Mouse (Mus musculus) cerebellum, adult 9-10 months (tissue): Measurements from ENCODE around the gene Kremen1.
A peak's percentile ranks its signal among the peaks of the same experiment; 100 is the strongest.

Source experiments
- DNase-seq: peaks from one replicate; pipeline ENCODE4 v3.0.0; 2022

The Kremen1 gene

DNA sequence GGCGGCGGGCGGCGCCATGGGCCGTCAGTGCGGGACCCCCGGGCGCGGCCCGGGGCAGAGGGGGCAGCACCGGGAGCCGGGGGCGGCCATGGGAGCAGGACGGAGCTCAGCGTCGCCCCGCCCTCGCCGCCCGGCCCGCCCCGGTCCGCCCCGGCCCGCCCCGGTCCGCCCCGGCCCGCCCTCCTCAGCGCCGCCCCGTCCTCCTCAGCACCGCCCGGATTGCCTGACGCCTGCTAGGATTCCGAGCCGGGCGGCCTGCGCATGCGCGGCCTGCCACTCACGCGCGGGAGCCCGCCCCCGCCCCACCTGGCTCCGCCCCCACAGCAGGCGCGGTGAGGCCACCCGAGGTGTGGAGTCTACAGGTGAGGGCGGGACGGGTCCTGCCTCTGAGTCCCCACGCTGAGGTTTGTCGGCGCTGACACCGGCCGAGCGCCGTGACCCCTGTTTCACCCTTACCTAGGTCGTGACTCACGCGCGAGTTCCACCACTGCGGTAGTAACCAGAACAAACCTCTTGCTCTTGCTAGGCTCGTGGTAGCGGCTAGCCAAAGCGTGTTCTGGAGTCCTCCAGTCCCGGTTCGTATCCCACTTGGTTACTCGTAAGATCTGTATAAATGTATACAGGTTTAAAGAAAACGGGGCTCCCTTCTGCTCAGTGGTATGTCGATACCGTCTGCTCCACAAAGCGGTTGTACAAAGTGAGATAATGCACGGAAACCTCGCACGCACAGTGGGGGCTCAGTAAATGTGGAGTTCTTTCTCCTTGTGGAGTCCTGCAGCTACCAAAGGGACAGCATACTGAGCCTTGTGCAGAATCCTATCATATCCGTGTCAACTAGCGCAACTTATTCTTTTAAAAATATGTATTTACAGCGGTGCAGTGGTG lies at the start of gene Kremen1:
TSS of gene Kremen1 (minus strand) at position 51 of the 885 bp plus-strand sequence.
- DNase-seq = peak; percentile 93

- no peak for DNase-seq
Measured at GRCm38 (mm10) chr11:5307024-5307905, 45.9 kb upstream of the Kremen1 start.

DNA sequence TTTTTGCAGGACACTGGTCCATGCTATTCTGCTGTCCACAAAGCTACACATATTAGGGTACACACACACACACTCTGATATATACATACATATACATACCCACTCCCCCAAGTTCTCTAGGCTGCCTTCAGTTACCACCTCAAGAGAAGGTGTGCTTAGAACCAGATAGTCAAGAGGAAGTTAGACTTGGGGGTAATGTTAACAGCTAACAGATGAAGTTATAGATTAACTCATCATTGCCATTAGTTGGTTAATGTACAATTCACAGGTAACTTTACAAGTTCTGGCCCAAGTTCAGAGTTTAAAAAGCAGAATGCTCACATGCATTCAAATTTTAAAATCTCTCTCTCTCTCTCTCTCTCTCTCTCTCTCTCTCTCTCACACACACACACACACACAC lies 44.7 kb upstream of the Kremen1 start:
- no peak for DNase-seq

DNA sequence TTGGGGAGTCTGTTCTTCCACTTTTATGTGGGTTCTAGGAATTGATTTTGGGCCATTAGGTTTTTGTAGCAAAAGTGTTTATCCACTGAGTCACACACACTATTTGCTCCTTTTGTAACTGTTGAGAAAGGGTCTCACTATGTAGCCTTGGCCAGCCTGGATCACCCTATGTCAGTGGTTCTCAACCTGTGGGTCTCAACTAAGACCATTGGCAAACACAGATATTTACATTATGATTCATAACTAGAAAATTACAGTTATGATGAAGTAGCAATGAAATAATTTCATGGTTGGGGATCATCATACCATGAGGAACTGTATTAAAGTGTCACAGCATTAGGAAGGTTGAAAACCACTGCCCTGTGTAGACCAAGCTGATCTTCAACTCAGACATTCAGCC lies 43.2 kb upstream of the Kremen1 start:
- no peak for DNase-seq

GRCm38 (mm10) chr11:5298007-5298372 lies 36.6 kb upstream of the Kremen1 start:
- no peak for DNase-seq

- no peak for DNase-seq
Measured at GRCm38 (mm10) chr11:5297148-5298006, 36.0 kb upstream of the Kremen1 start.

DNA sequence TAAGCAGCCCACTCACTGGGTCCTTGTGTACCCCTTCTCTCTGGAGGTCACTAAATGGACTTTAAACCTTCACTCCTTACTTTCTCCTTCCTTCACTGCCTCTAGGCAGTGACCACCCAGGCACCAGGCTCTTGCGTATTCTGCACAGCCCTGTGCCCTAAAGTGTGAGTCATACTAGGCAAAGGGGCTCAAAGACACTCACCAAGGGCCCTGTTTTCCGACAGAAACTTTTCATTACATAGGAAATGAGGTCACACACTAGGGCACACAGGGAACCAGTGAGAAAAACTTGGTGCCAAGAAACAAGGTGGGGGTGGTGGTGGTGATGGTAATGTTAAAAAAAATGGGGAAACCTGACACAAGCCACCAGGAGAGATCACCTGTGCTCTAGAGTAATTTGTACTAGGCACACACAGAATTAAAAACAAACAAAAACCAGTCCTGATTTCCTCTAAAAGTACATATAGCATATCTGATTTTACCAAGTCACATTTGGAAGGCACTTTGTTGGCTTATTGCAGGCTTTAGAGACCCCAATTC lies 35.3 kb upstream of the Kremen1 start:
- no peak for DNase-seq

DNA sequence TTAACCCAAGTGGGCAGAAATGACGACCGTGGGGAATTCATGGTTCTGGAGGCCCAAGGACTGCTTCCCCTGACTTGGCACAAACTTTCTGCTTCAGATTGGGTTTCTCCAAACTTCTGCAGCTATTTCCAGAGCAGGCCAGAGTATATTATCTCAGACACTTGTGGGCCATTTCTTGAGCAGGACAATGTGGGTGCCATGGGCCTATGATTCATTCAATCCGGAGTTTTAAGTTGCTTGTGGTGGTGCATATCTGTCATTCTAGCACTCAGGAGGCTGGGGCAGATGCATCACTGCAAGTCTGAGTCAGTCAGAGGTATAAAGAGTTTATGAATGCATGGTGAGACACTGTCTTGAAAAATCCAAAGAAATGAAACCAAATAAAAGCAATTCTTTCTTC lies 33.4 kb upstream of the Kremen1 start:
- DNase-seq = no peak

- peak; percentile 75 for DNase-seq
Measured at GRCm38 (mm10) chr11:5290691-5291090, 29.3 kb upstream of the Kremen1 start.

- no peak for DNase-seq
Measured at GRCm38 (mm10) chr11:5289826-5290580, 28.6 kb upstream of the Kremen1 start.

DNA sequence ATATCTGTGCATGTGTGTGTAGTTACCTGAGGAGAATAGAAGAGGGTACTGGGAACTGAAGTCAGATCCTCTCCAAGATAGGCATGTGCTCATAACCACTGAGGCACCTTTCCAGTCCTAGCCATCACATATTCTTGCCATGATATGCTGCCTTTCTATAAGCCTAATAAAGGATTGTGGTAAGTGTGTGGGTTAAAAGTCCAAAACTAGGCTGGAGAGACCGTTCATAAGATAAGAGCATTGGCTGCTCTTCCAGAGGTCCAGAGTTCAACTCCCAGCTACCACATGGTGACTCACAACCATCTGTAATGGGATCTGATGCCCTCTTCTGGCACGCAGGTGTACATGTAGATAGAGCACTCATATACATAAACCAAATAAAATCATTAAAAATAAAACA lies 22.6 kb upstream of the Kremen1 start:
- DNase-seq = no peak

- DNase-seq = no peak
Measured at GRCm38 (mm10) chr11:5280932-5281331, 19.6 kb upstream of the Kremen1 start.

DNA sequence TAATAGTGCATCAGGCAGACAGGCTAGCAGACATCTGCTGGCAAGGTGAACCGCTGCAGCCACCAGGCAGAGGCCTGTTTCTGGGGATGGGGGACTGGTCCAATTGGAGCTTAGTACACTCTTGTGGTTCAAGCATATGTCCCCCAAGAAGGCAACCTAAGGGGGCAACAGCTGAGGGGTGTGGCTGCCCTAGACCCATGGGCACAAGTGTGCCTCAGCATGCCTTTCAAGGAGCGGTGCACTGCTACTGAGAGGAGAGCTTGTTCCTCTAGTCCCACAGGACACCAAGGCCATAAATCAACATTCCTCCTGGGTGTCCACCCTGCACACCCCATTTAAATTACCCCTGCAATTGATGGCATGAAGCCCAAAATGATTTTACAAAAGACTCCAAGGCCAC lies 17.1 kb upstream of the Kremen1 start:
- DNase-seq = no peak

DNA sequence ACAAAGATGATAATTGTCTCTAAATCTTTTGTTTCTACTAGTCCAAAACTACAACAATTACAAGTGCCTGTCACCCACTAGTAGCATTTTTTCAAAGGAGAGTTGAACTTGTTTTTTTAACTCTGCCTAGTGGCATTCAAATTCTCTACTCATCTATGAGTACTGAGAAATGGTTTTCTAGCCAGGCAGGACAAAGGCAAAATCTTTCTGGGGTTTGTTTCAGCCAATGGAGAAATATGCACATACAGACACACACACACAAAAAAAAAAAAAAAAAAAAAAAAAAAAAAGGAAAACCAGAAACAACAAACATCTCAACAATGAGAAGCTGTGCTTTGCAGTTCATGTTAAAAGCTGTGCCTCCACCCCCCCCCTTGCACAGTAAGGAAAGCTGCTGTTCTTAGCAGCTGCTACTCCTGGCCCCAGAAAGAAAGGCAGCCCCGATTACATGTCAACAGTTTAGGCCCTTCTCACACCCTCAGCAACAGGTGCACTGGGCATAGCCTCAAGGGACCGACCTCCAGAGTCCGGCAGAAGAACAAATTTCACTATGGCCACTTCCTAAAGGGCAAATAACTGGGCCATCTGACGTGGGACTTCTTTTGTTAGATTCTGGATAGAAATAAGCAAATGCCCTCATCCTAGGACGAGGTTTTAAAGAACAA lies 16.1 kb upstream of the Kremen1 start:
- no peak for DNase-seq

DNA sequence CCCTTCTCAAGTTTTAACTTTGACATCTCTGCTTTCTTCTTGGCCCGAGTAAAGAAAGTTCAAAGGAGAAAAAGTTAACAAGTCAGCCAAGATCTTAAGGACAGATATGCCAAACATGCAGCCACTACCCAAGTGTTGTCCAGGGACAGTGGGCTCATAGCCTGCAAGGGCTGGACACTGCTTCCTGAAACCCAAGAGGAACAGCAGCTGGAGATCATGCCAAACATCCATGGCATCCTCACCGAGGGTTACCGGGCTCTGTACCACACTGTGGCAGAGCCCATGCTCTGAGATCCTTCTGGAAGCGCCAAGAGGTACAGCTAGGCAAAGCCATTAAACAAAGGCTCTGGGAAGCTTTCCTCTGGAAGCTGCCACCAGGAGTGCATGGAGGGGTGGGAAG lies 13.9 kb upstream of the Kremen1 start:
- DNase-seq = no peak

- DNase-seq = no peak
Measured at GRCm38 (mm10) chr11:5272536-5273234, 11.3 kb upstream of the Kremen1 start.

DNA sequence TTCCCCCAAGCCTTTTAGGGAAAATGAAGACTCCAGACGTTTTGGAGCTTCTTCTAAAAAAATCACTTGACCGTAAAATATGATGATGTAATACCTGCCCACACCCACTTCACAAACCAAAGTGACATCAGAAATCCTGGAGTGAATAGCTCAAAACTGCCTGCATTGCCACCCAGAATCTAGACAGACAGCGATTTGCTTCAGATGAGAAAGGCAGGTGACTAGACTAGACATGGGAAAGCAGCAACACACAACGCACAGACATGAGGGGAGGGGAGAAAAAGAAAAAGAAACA lies 10.7 kb upstream of the Kremen1 start:
- DNase-seq = no peak

DNA sequence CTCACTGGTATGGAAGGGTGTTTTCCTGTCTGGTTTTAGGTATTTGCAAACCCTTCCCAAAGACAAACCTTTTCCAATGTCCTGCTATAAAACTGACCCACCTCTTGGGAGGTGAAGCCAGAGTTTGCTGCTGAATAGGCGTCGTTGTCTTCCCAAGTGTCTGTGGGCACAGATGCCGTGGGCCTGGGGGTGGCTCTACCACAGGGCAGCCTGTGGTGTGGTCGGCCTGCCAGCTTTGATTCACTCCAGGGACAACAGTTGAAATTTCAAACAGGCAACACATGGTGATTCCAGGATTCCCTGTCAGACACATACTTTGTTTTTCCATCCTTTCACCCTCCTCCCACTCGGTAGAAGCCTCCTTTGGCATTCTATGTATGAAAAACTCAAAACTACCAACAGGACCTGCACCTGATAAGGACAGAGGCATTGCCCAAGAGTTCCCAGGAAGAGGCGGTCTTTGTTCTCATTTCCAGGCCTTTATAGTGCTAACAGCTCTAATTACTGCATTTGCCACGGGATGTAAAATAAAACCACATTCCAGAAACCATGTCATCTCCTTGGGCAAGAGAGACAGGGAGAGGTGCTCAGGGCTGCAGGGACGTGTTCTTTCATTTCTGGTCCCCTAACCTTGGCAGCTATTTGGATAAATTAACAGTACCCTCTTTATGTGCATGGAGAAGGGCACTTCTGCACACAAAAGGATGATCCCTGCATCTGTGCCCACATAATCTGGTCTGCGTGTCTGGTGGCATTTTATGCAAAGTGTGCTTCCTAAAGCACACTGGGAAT lies 10.1 kb upstream of the Kremen1 start:
- no peak for DNase-seq

- no peak for DNase-seq
Measured at GRCm38 (mm10) chr11:5269846-5270461, 8.6 kb upstream of the Kremen1 start.

- DNase-seq = no peak
Measured at GRCm38 (mm10) chr11:5265764-5266163, 4.4 kb upstream of the Kremen1 start.
